Mouse (Mus musculus) lung, embryonic 16.5 days (tissue): ENCODE measurements around the gene Ints6. TPM values are rescaled to one million over a fixed set of nuclear protein-coding genes. Genes with fewer than 3 reads are reported as not detected.

Experiments used
- polyA plus RNA-seq: library from polyadenylated mRNA; unstranded; fragments of >200 nt; fragmentation: Nextera tagmentation; extraction: Ambion mirVana; gene quantifications from 2 replicates; pipeline ENCODE4 v1.2.1, GENCODE M21; 2015

Gene Ints6
- polyA plus RNA-seq, 1 experiment from 2014 or later = 19.8 TPM

Other genes starting within 250 kb of the Ints6 start
- gene Fam124a, start 205.4 kb downstream of the Ints6 start, polyA plus RNA-seq = 5.9 and 7.3 TPM in 2 replicates
- gene Gm4131, start 194.2 kb downstream of the Ints6 start, polyA plus RNA-seq = not detected in 2 replicates
- gene Serpine3, start 97.5 kb downstream of the Ints6 start, polyA plus RNA-seq = not detected in 2 replicates
- 7.0 and 7.7 TPM in 2 replicates for gene Wdfy2, start 76.5 kb upstream of the Ints6 start, polyA plus RNA-seq
- gene Defb48, start 223.3 kb upstream of the Ints6 start, polyA plus RNA-seq = not detected in 2 replicates
- gene Defb47, start 236.9 kb upstream of the Ints6 start, polyA plus RNA-seq = not detected in 2 replicates